Mouse (Mus musculus) heart, postnatal 10 days (tissue): ENCODE results near the gene Itga5. TPM values are rescaled to one million over a fixed set of nuclear protein-coding genes. Genes with fewer than 3 reads are reported as not detected.

Experiments
- DNase-seq, 2 experiments: peaks; one replicate each; pipeline ENCODE4 v3.0.0; 2021
- intact Hi-C: fragments of 180-260 bp; cut with DNase I; formaldehyde crosslinking; loops from one replicate; pipeline ENCODE4 v1.15.1; 2025
- total RNA-seq, 2 experiments: library from RNA; stranded (reverse); gene quantifications; 2 replicates each; pipeline ENCODE4 v1.2.3; 2021

The Itga5 gene
- total RNA-seq, 2 experiments from 2014 or later = 89.4 to 101 TPM

GRCm38 (mm10) chr15:103368179-103368940, 1.8 kb upstream of the Itga5 start:
- DNase-seq = no peak
- intact Hi-C loops = no loop called here

GRCm38 (mm10) chr15:103365471-103366375, 840 bp downstream of the Itga5 start:
- peak; percentile 73 to 75 for DNase-seq
- intact Hi-C loops = loop anchor here (1.0 kb wide), 2 partner anchors 18 to 23 kb away; no protein-coding TSS in a partner anchor

GRCm38 (mm10) chr15:103364761-103365160, 1.8 kb downstream of the Itga5 start:
- intact Hi-C loops = no loop called here

GRCm38 (mm10) chr15:103363809-103364208, 2.8 kb downstream of the Itga5 start:
- intact Hi-C loops = no loop called here
- no peak for DNase-seq

More at GRCm38 (mm10) chr15:103364761-103365160, 1.8 kb downstream of the Itga5 start:
- DNase-seq = no peak

GRCm38 (mm10) chr15:103362950-103363349, 3.6 kb downstream of the Itga5 start:
- DNase-seq = no peak
- intact Hi-C loops = no loop called here

GRCm38 (mm10) chr15:103362333-103362732, 4.2 kb downstream of the Itga5 start:
- intact Hi-C loops = no loop called here
- DNase-seq = no peak

- peak in 1 of 2 experiments; percentile 22 for DNase-seq
- intact Hi-C loops = no loop called here
These were observed 5.3 kb downstream of the Itga5 start for GRCm38 (mm10) chr15:103361269-103361668.

GRCm38 (mm10) chr15:103359869-103360602, 6.5 kb downstream of the Itga5 start:
- peak; percentile 66 to 81 for DNase-seq
- intact Hi-C loops = no loop called here

- DNase-seq = peak; percentile 58 to 72
- intact Hi-C loops = no loop called here
These were observed 7.4 kb downstream of the Itga5 start for GRCm38 (mm10) chr15:103359122-103359510.

GRCm38 (mm10) chr15:103358278-103359121, 8.1 kb downstream of the Itga5 start:
- DNase-seq = peak; percentile 59 to 65
- intact Hi-C loops = no loop called here

- intact Hi-C loops = no loop called here
These were observed 8.7 kb downstream of the Itga5 start for GRCm38 (mm10) chr15:103357817-103358216.

GRCm38 (mm10) chr15:103356130-103356529, 10.4 kb downstream of the Itga5 start:
- intact Hi-C loops = no loop called here
- no peak for DNase-seq

More at GRCm38 (mm10) chr15:103357817-103358216, 8.7 kb downstream of the Itga5 start:
- DNase-seq = no peak

GRCm38 (mm10) chr15:103355420-103355819, 11.1 kb downstream of the Itga5 start:
- intact Hi-C loops = no loop called here

GRCm38 (mm10) chr15:103354690-103355089, 11.9 kb downstream of the Itga5 start:
- intact Hi-C loops = no loop called here

More at GRCm38 (mm10) chr15:103355420-103355819, 11.1 kb downstream of the Itga5 start:
- peak in 1 of 2 experiments; percentile 70 for DNase-seq

GRCm38 (mm10) chr15:103353511-103354256, 12.9 kb downstream of the Itga5 start:
- intact Hi-C loops = no loop called here
- no peak for DNase-seq

More at GRCm38 (mm10) chr15:103354690-103355089, 11.9 kb downstream of the Itga5 start:
- DNase-seq = no peak

GRCm38 (mm10) chr15:103352856-103353255, 13.7 kb downstream of the Itga5 start:
- intact Hi-C loops = no loop called here
- peak; percentile 72 to 78 for DNase-seq

GRCm38 (mm10) chr15:103347275-103347684, 19.3 kb downstream of the Itga5 start:
- intact Hi-C loops = loop anchor here (1.0 kb wide), 1 partner anchor 41 kb away; no protein-coding TSS in a partner anchor
- peak; percentile 76 to 85 for DNase-seq

GRCm38 (mm10) chr15:103345789-103346188, 20.8 kb downstream of the Itga5 start:
- intact Hi-C loops = no loop called here
- no peak for DNase-seq

- intact Hi-C loops = no loop called here
- no peak for DNase-seq
These were observed 23.0 kb downstream of the Itga5 start for GRCm38 (mm10) chr15:103343556-103343955.
